Mouse (Mus musculus): ENCODE data around the gene Il20. TPM values are rescaled to one million over a fixed set of nuclear protein-coding genes. Genes with fewer than 3 reads are reported as not detected.

Gene Il20
- total and polyA plus RNA-seq, 2 experiments from 2014 or later = not detected

DNA sequence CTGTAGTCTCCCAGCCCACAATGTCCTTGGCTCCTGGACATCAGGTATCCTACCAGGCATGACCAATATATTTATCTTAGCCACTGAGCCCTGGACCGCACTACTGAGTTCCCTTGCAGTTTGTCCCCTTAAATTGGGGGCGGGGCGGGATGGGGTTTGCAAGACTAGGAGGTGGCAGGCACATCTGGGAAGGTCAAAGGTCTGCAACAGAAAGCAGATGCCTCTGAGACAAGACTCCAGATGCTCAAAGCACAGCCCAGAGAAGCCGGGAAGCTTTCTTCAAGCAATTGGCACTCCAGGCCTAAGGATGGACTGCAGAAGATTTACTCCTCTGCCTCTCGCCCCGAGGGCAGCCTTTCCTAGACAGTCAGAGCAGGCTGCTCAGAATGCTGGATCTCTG, 25.1 kb upstream of the Il20 start:
- H3K36me3 ChIP-seq (ENCODE audit: insufficient read depth, low read length) = no peaks in the 10 kb centered on the region

DNA sequence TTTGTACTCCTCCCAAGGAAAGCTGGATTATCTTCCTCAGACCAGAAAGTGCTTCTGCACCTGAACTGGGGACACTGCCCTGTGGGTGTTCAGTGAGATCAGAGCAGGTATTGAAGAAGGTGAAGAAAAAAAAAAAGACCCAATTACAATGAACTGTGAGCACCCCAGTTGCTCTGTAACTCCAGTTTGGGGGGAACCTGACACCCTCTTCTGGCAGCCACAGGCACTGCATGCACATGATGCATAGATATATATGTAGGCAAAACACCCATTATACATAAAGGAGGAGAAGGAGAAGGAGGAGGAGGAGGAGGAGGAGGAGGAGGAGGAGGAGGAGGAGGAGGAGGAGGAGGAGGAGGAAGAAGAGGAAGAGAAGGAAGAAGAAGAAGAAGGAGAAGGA, 15.2 kb upstream of the Il20 start:
- Histone ChIP-seq H3K27me3 (ENCODE audit: insufficient read depth, low read length) (no peaks in the 10 kb centered on the region), H3K36me3 (ENCODE audit: insufficient read depth, low read length) (no peaks in the 10 kb centered on the region), H3K9ac (replicated peaks; ENCODE audit: low read length, poor library complexity, severe bottlenecking) (no peak overlapping the region), H3K9me3 (ENCODE audit: low read length) (no peaks in the 10 kb centered on the region), H3K4me1 (ENCODE audit: insufficient read depth, low read length) (no peaks in the 10 kb centered on the region), H3K4me2 (ENCODE audit: low read depth, low read length, poor library complexity, severe bottlenecking) (no peak overlapping the region), H3K27ac (ENCODE audit: low read depth, low read length) (no peak overlapping the region), H3K4me3 (ENCODE audit: low read depth, low read length) (no peak overlapping the region)
- no peak for TF ChIP-seq CTCF (IDR thresholded peaks at IDR 0.05)
- ATAC-seq (ENCODE audit: low FRiP score) (no peak), DNase-seq (ENCODE audit: low spot score) (no peak)

More for the DNA sequence above, 25.1 kb upstream of the Il20 start:
- Histone ChIP-seq H3K27me3 (ENCODE audit: insufficient read depth, low read length) (no peaks in the 10 kb centered on the region), H3K9me3 (ENCODE audit: low read length) (no peaks in the 10 kb centered on the region), H3K9ac (replicated peaks; ENCODE audit: low read length, poor library complexity, severe bottlenecking) (no peak overlapping the region), H3K4me2 (ENCODE audit: low read depth, low read length, poor library complexity, severe bottlenecking) (no peak overlapping the region), H3K4me3 (ENCODE audit: low read depth, low read length) (no peak overlapping the region), H3K27ac (ENCODE audit: low read depth, low read length) (no peak overlapping the region), H3K4me1 (ENCODE audit: insufficient read depth, low read length) (no peaks in the 10 kb centered on the region)
- DNase-seq (ENCODE audit: low spot score) (no peak), ATAC-seq (ENCODE audit: low FRiP score) (no peak)
- no peak for TF ChIP-seq CTCF (IDR thresholded peaks at IDR 0.05)
- 55% methylated on average over 6 of the region's 6 CpGs for whole genome bisulfite sequencing

DNA sequence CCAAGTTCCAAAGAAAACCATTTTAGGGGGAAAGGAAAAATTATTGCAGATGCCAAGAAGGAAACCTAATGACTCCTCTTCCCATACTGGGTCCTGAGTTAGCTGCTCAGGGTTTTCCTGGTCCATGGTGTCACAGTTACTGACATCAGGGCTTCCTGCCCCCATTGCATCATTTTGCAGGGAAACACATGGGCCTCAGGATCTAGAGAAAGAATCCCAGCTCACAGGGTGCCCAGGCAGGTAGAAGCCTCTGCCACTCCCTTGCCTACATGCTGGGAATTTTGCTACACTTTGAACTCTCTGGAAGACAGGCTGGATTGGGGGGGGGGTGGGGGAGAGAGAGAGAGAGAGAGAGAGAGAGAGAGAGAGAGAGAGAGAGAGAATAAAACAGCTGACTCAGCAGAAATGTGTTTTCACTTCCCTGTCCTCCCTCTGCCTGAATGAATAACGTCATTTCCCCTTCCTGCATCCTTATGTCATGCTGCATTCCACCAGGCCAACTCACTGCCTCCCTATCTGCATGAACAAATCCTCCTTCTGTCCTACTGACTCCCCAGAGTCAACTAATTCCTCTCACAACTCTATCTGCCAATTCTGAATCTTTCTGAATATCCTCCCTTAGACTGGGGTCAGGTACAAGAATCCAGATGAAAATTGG, 7.2 kb upstream of the Il20 start:
- Histone ChIP-seq H3K36me3 (ENCODE audit: insufficient read depth, low read length) (no peaks in the 10 kb centered on the region), H3K9ac (replicated peaks; ENCODE audit: low read length, poor library complexity, severe bottlenecking) (no peak overlapping the region), H3K27ac (ENCODE audit: low read depth, low read length) (no peak overlapping the region), H3K4me3 (ENCODE audit: low read depth, low read length) (no peak overlapping the region), H3K9me3 (ENCODE audit: low read length) (no peaks in the 10 kb centered on the region), H3K4me2 (ENCODE audit: low read depth, low read length, poor library complexity, severe bottlenecking) (no peak overlapping the region), H3K4me1 (ENCODE audit: insufficient read depth, low read length) (no peaks in the 10 kb centered on the region), H3K27me3 (ENCODE audit: insufficient read depth, low read length) (no peaks in the 10 kb centered on the region)
- no peak for DNase-seq (ENCODE audit: low spot score)
- WGBS = 46% methylated on average over 1 of the region's 1 CpGs
- TF ChIP-seq CTCF (IDR thresholded peaks at IDR 0.05) = no peak
- no peak for ATAC-seq (ENCODE audit: low FRiP score)

GRCm38 (mm10) chr1:130902505-130902904, 8.7 kb downstream of the Il20 start:
- Histone ChIP-seq H3K4me3 (ENCODE audit: low read depth, low read length) (no peak overlapping the region), H3K9me3 (ENCODE audit: low read length) (no peaks in the 10 kb centered on the region), H3K9ac (replicated peaks; ENCODE audit: low read length, poor library complexity, severe bottlenecking) (no peak overlapping the region), H3K4me1 (ENCODE audit: insufficient read depth, low read length) (no peaks in the 10 kb centered on the region), H3K4me2 (ENCODE audit: low read depth, low read length, poor library complexity, severe bottlenecking) (no peak overlapping the region), H3K36me3 (ENCODE audit: insufficient read depth, low read length) (no peaks in the 10 kb centered on the region), H3K27me3 (ENCODE audit: insufficient read depth, low read length) (no peaks in the 10 kb centered on the region), H3K27ac (ENCODE audit: low read depth, low read length) (no peak overlapping the region)
- no peak for DNase-seq (ENCODE audit: low spot score)
- WGBS = 88% methylated on average over 7 of the region's 7 CpGs
- ATAC-seq (ENCODE audit: low FRiP score) = no peak
- no peak for TF ChIP-seq CTCF (IDR thresholded peaks at IDR 0.05)

- WGBS = 35% methylated on average over 6 of the region's 6 CpGs
- no peaks in the 10 kb centered on the region for H3K4me1 ChIP-seq (ENCODE audit: insufficient read depth, low read length)
- no peak overlapping the region for H3K9ac ChIP-seq (replicated peaks; ENCODE audit: low read length, poor library complexity, severe bottlenecking)
- H3K36me3 ChIP-seq (ENCODE audit: insufficient read depth, low read length) = no peaks in the 10 kb centered on the region
- no peak overlapping the region for H3K4me2 ChIP-seq (ENCODE audit: low read depth, low read length, poor library complexity, severe bottlenecking)
- H3K9me3 ChIP-seq (ENCODE audit: low read length) = no peaks in the 10 kb centered on the region
- DNase-seq (ENCODE audit: low spot score) = no peak
- TF ChIP-seq CTCF (IDR thresholded peaks at IDR 0.05) = no peak
- no peak for ATAC-seq (ENCODE audit: low FRiP score)
- H3K27me3 ChIP-seq (ENCODE audit: insufficient read depth, low read length) = no peaks in the 10 kb centered on the region
- H3K27ac ChIP-seq (ENCODE audit: low read depth, low read length) = no peak overlapping the region
- no peak overlapping the region for H3K4me3 ChIP-seq (ENCODE audit: low read depth, low read length)
These were observed 16.8 kb downstream of the Il20 start for GRCm38 (mm10) chr1:130894468-130894867.

- H3K4me2 ChIP-seq (ENCODE audit: low read depth, low read length, poor library complexity, severe bottlenecking) = no peak overlapping the region
- no peak overlapping the region for H3K9ac ChIP-seq (replicated peaks; ENCODE audit: low read length, poor library complexity, severe bottlenecking)
- WGBS = 69% methylated on average over 9 of the region's 9 CpGs
- no peak for DNase-seq (ENCODE audit: low spot score)
- H3K4me3 ChIP-seq (ENCODE audit: low read depth, low read length) = no peak overlapping the region
- H3K36me3 ChIP-seq (ENCODE audit: insufficient read depth, low read length) = no peaks in the 10 kb centered on the region
- ATAC-seq (ENCODE audit: low FRiP score) = no peak
- no peaks in the 10 kb centered on the region for H3K27me3 ChIP-seq (ENCODE audit: insufficient read depth, low read length)
- H3K9me3 ChIP-seq (ENCODE audit: low read length) = no peaks in the 10 kb centered on the region
- H3K27ac ChIP-seq (ENCODE audit: low read depth, low read length) = no peak overlapping the region
- no peak for TF ChIP-seq CTCF (IDR thresholded peaks at IDR 0.05)
- H3K4me1 ChIP-seq (ENCODE audit: insufficient read depth, low read length) = no peaks in the 10 kb centered on the region
These were observed 17.8 kb downstream of the Il20 start for GRCm38 (mm10) chr1:130893329-130894040.

Data from midbrain, postnatal 0 days (tissue).